21 mouse cellular contexts compared by ENCODE assay signal in genomic region chr12:113023082-113023481, GRCm38 (mm10). TPM values are rescaled to one million over a fixed set of nuclear protein-coding genes. Genes with fewer than 3 reads are reported as not detected.
DNase-seq lines count a peak whose midpoint lies in the region; ATAC-seq and TF ChIP-seq lines count a peak whose summit lies in the region.
"Had no signal": no experiment of that assay in that cellular context is flagged by ENCODE, and none has a peak within 500 bp of the region (broad histone marks: within the 10 kb centered on the region; RNA-seq: fewer than 3 reads in every experiment).

No protein-coding gene starts in this region.

- H3K4me2 ChIP-seq in hindbrain, embryonic 12.5 days (replicated peaks) = no peak overlapping the region
- no peak overlapping the region for H3K4me2 ChIP-seq in hindbrain, embryonic 13.5 days
- H3K4me2 ChIP-seq: hindbrain, embryonic 15.5 days; lung, embryonic 14.5 days had no signal

- peak overlapping the region; percentile 8; the same call in 1 of the 2 replicates for H3K27ac ChIP-seq in MEL (ENCODE audit: control insufficient read depth, low read depth, low read length)
- H3K27ac ChIP-seq in embryonic fibroblast, embryonic 13.5 days (ENCODE audit: insufficient read depth, low read length) = 0 out of 2 replicates have a peak overlapping the region, but pooled peaks have one; percentile 8
- H3K27ac ChIP-seq in hindbrain, embryonic 12.5 days = no peak overlapping the region
- no peak overlapping the region for H3K27ac ChIP-seq in hindbrain, embryonic 13.5 days
- H3K27ac ChIP-seq: embryonic facial prominence, embryonic 10.5 days; hindbrain, embryonic 15.5 days had no signal

- TF ChIP-seq CTCF in MEL (IDR thresholded peaks at IDR 0.05 in 2 of 3, conservative IDR thresholded peaks at IDR 0.05 in 1 of 3; ENCODE audit: control insufficient read depth in 1 of 3, insufficient read depth in 1 of 3, low read depth in 2 of 3, low read length in 3 of 3, poor library complexity in 1 of 3, severe bottlenecking in 1 of 3) = no peak
- no peak for TF ChIP-seq CTCF in embryonic fibroblast, embryonic 13.5 days (IDR thresholded peaks at IDR 0.05; ENCODE audit: borderline replicate concordance, insufficient read depth, low read length)

- peaks cover 0 to 9% of the 10 kb centered on the region in 2 experiments; a peak in 2 of 4 replicates for H3K4me1 ChIP-seq in MEL (ENCODE audit: control insufficient read depth in 1 of 2, insufficient read depth in 2 of 2, low read length in 2 of 2)
- H3K4me1 ChIP-seq in embryonic fibroblast, embryonic 13.5 days (ENCODE audit: control insufficient read depth, insufficient read depth, low read length) = peaks cover 11% of the 10 kb centered on the region
- H3K4me1 ChIP-seq in hindbrain, embryonic 12.5 days = peaks cover 11% of the 10 kb centered on the region
- H3K4me1 ChIP-seq in hindbrain, embryonic 13.5 days (replicated peaks) = peaks cover 23% of the 10 kb centered on the region

- no peak for ATAC-seq in hindbrain, embryonic 12.5 days (ENCODE audit: low FRiP score)
- ATAC-seq in hindbrain, embryonic 13.5 days (ENCODE audit: low FRiP score) = no peak
- ATAC-seq: forebrain, postnatal 0 days; intestine, postnatal 0 days had no signal

- no peaks in the 10 kb centered on the region for H3K27me3 ChIP-seq in MEL (ENCODE audit: control insufficient read depth in 1 of 2, insufficient read depth in 2 of 2, low read length in 2 of 2)
- H3K27me3 ChIP-seq in splenic B cell, adult 2 months (ENCODE audit: control insufficient read depth, insufficient read depth, low read length, poor library complexity, severe bottlenecking) = no peaks in the 10 kb centered on the region
- no peaks in the 10 kb centered on the region for H3K27me3 ChIP-seq in hindbrain, embryonic 12.5 days
- no peaks in the 10 kb centered on the region for H3K27me3 ChIP-seq in hindbrain, embryonic 13.5 days
- H3K27me3 ChIP-seq: hindbrain, embryonic 15.5 days had no signal

- H3K36me3 ChIP-seq in MEL (ENCODE audit: control insufficient read depth in 1 of 2, insufficient read depth in 2 of 2, low read length in 2 of 2) = peaks cover 0 to 3% of the 10 kb centered on the region in 2 experiments; a peak in 3 of 4 replicates
- no peaks in the 10 kb centered on the region for H3K36me3 ChIP-seq in splenic B cell, adult 2 months (ENCODE audit: control insufficient read depth, insufficient read depth, low read length, poor library complexity, severe bottlenecking)
- peaks cover 29% of the 10 kb centered on the region for H3K36me3 ChIP-seq in hindbrain, embryonic 12.5 days
- peaks cover 40% of the 10 kb centered on the region for H3K36me3 ChIP-seq in hindbrain, embryonic 13.5 days

- no peaks in the 10 kb centered on the region for H3K9me3 ChIP-seq in MEL (replicated peaks; ENCODE audit: insufficient read depth, low read length)
- no peaks in the 10 kb centered on the region for H3K9me3 ChIP-seq in hindbrain, embryonic 12.5 days (replicated peaks)
- no peaks in the 10 kb centered on the region for H3K9me3 ChIP-seq in hindbrain, embryonic 13.5 days
- H3K9me3 ChIP-seq: embryonic facial prominence, embryonic 10.5 days; hindbrain, embryonic 15.5 days had no signal

- DNase-seq in adrenal gland, postnatal 36 days = peak; percentile 28 to 34
- no peak for DNase-seq in adrenal gland, postnatal 4 days (ENCODE audit: low spot score in 2 of 2)
- peak; percentile 88 for DNase-seq in MEL (ENCODE audit: low read depth, low spot score)
- peak; percentile 22 for DNase-seq in splenic B cell, adult 2 months (ENCODE audit: low read depth, low spot score)
- DNase-seq in urinary bladder, postnatal 10 days (ENCODE audit: low spot score) = no peak
- DNase-seq: cerebellum, adult 11 months; cerebellum, postnatal 25 days; forebrain, postnatal 0 days; kidney, postnatal 25 days; liver; lung, embryonic 14.5 days; thymus, adult 18-20 months had no signal

- no peak overlapping the region for H3K9ac ChIP-seq in MEL (ENCODE audit: control insufficient read depth, low read depth, low read length, poor library complexity, severe bottlenecking)
- no peak overlapping the region for H3K9ac ChIP-seq in hindbrain, embryonic 12.5 days
- no peak overlapping the region for H3K9ac ChIP-seq in hindbrain, embryonic 13.5 days
- H3K9ac ChIP-seq: forebrain, postnatal 0 days; hindbrain, embryonic 15.5 days; lung, embryonic 14.5 days had no signal

- TF ChIP-seq POLR2A in MEL (IDR thresholded peaks at IDR 0.05; ENCODE audit: control insufficient read depth in 1 of 2, insufficient read depth in 1 of 2, low read depth in 1 of 2, low read length in 2 of 2, poor library complexity in 1 of 2) = 0 out of 4 replicates have a peak, but pooled peaks of 1 of the 2 experiments have one; percentile 3
- no peak for TF ChIP-seq POLR2A in embryonic fibroblast, embryonic 13.5 days (IDR thresholded peaks at IDR 0.05; ENCODE audit: low read depth, low read length)

- no peak overlapping the region for H3K4me3 ChIP-seq in MEL (ENCODE audit: control insufficient read depth in 1 of 2, insufficient read depth in 1 of 2, low read depth in 2 of 2, low read length in 2 of 2)
- H3K4me3 ChIP-seq in embryonic fibroblast, embryonic 13.5 days (ENCODE audit: insufficient read depth, low read length) = no peak overlapping the region
- H3K4me3 ChIP-seq in hindbrain, embryonic 12.5 days = no peak overlapping the region
- no peak overlapping the region for H3K4me3 ChIP-seq in hindbrain, embryonic 13.5 days
- H3K4me3 ChIP-seq: embryonic facial prominence, embryonic 10.5 days; hindbrain, embryonic 15.5 days had no signal

- peak; percentile 43 to 65 for TF ChIP-seq EP300 in MEL (IDR thresholded peaks at IDR 0.05; ENCODE audit: low read depth in 1 of 2, low read length in 2 of 2)

- no peak for TF ChIP-seq RAD21 in MEL (IDR thresholded peaks at IDR 0.05; ENCODE audit: low read depth, low read length)

- H3K79me2 ChIP-seq in MEL (ENCODE audit: control insufficient read depth, insufficient read depth, low read length, poor library complexity) = peaks cover 5% of the 10 kb centered on the region; the same call in 1 of the 2 replicates

- WGBS in hindbrain, embryonic 12.5 days = 83% methylated on average over 4 of the region's 4 CpGs
- 87% methylated on average over 4 of the region's 4 CpGs for WGBS in hindbrain, embryonic 13.5 days

TF ChIP-seq in MEL, 35 proteins besides CTCF, POLR2A, EP300 and RAD21 (continues in another document):
- TF ChIP-seq CHD1 (IDR thresholded peaks at IDR 0.05; ENCODE audit: low read depth, low read length) = no peak
- no peak for TF ChIP-seq NELFE (IDR thresholded peaks at IDR 0.05; ENCODE audit: low read depth, low read length)
- peak; percentile 84 for TF ChIP-seq TAL1 (IDR thresholded peaks at IDR 0.05; ENCODE audit: low read length)
- peak; percentile 77 for TF ChIP-seq MAX (IDR thresholded peaks at IDR 0.05; ENCODE audit: low read length)
- TF ChIP-seq USF1 (IDR thresholded peaks at IDR 0.05; ENCODE audit: low read depth, low read length) = peak; percentile 72
- TF ChIP-seq GATA1 (IDR thresholded peaks at IDR 0.05; ENCODE audit: low read depth, low read length) = peak; percentile 59; the same call in 1 of the 2 replicates
- peak; percentile 88 for TF ChIP-seq ETS1 (IDR thresholded peaks at IDR 0.05; ENCODE audit: low read depth, low read length)
- peak; percentile 86; the same call in 1 of the 2 replicates for TF ChIP-seq JUND (IDR thresholded peaks at IDR 0.05; ENCODE audit: low read depth, low read length)

RNA-seq across cellular contexts. Expression of gene Pacs2, which starts 8.8 kb away (rescaled TPM):
- 10 to 100 TPM; 39.7 to 46.3 TPM for total RNA-seq in adrenal gland, postnatal 36 days (2021)
- total RNA-seq in adrenal gland, postnatal 4 days (2021) = 10 to 100 TPM; 46.0 to 50.4 TPM
- 27.7 and 29.8 TPM in 2 replicates for total RNA-seq in MEL (2012; rRNA removed)
- 10 to 100 TPM; 62.5 to 69.7 TPM for polyA plus RNA-seq in MEL (2012; ENCODE audit: insufficient read depth in 1 of 2, insufficient read length in 2 of 2, low read depth in 1 of 2, low replicate concordance in 2 of 2, missing spikeins in 1 of 2)
- polyA plus RNA-seq in embryonic fibroblast, embryonic 13.5 days (2011; ENCODE audit: insufficient read length, low read depth, missing spikeins) = 33.4 and 44.5 TPM in 2 replicates
- 29.2 and 29.4 TPM in 2 replicates for polyA plus RNA-seq in hindbrain, embryonic 12.5 days (2016; fragmentation: Nextera tagmentation; extraction: Ambion mirVana)
- polyA plus RNA-seq in hindbrain, embryonic 13.5 days (2015; fragmentation: Nextera tagmentation; extraction: Ambion mirVana) = 24.1 and 24.7 TPM in 2 replicates

RNA-seq across cellular contexts. Expression of gene Brf1, which starts 22.6 kb away (rescaled TPM):
- 10 to 100 TPM; 42.9 to 49.6 TPM for total RNA-seq in adrenal gland, postnatal 36 days (2021)
- 10 to 100 TPM; 81.9 to 82.9 TPM for total RNA-seq in adrenal gland, postnatal 4 days (2021)
- total RNA-seq in MEL (2012; rRNA removed) = 90.6 and 105 TPM in 2 replicates
- polyA plus RNA-seq in MEL (2012; ENCODE audit: insufficient read depth in 1 of 2, insufficient read length in 2 of 2, low read depth in 1 of 2, low replicate concordance in 2 of 2, missing spikeins in 1 of 2) = 100 to 1,000 TPM in 1 of 2 experiments, not detected in 1; 159 TPM
- 25.3 and 37.2 TPM in 2 replicates for polyA plus RNA-seq in embryonic fibroblast, embryonic 13.5 days (2011; ENCODE audit: insufficient read length, low read depth, missing spikeins)
- polyA plus RNA-seq in hindbrain, embryonic 12.5 days (2016; fragmentation: Nextera tagmentation; extraction: Ambion mirVana) = 72.4 and 75.5 TPM in 2 replicates
- 58.3 and 58.6 TPM in 2 replicates for polyA plus RNA-seq in hindbrain, embryonic 13.5 days (2015; fragmentation: Nextera tagmentation; extraction: Ambion mirVana)

RNA-seq across cellular contexts. Expression of gene Btbd6, which starts 46.8 kb away (rescaled TPM):
- 10 to 100 TPM; 15.5 to 23.7 TPM for total RNA-seq in adrenal gland, postnatal 36 days (2021)
- 10 to 100 TPM; 27.1 to 29.2 TPM for total RNA-seq in adrenal gland, postnatal 4 days (2021)
- 0.88 and 1.8 TPM in 2 replicates for total RNA-seq in MEL (2012; rRNA removed)
- polyA plus RNA-seq in MEL (2012; ENCODE audit: insufficient read depth in 1 of 2, insufficient read length in 2 of 2, low read depth in 1 of 2, low replicate concordance in 2 of 2, missing spikeins in 1 of 2) = 1 to 10 TPM in 1 of 2 experiments, not detected in 1; 3.0 TPM
- polyA plus RNA-seq in embryonic fibroblast, embryonic 13.5 days (2011; ENCODE audit: insufficient read length, low read depth, missing spikeins) = 7.9 and 9.0 TPM in 2 replicates
- 34.5 and 34.8 TPM in 2 replicates for polyA plus RNA-seq in hindbrain, embryonic 12.5 days (2016; fragmentation: Nextera tagmentation; extraction: Ambion mirVana)
- 40.0 and 45.5 TPM in 2 replicates for polyA plus RNA-seq in hindbrain, embryonic 13.5 days (2015; fragmentation: Nextera tagmentation; extraction: Ambion mirVana)

RNA-seq across cellular contexts. Expression of gene Tex22, which starts 51.2 kb away (rescaled TPM):
- total RNA-seq in adrenal gland, postnatal 36 days (2021) = under 1 TPM in 1 of 2 experiments, not detected in 1; 0.46 TPM
- total RNA-seq in adrenal gland, postnatal 4 days (2021) = under 1 TPM; 0.73 TPM
- total RNA-seq in MEL (2012; rRNA removed) = 0.59 and 0.65 TPM in 2 replicates
- polyA plus RNA-seq in MEL (2012; ENCODE audit: insufficient read depth in 1 of 2, insufficient read length in 2 of 2, low read depth in 1 of 2, low replicate concordance in 2 of 2, missing spikeins in 1 of 2) = under 1 TPM in 1 of 2 experiments, not detected in 1; 0.43 TPM
- not detected in 2 replicates for polyA plus RNA-seq in embryonic fibroblast, embryonic 13.5 days (2011; ENCODE audit: insufficient read length, low read depth, missing spikeins)
- polyA plus RNA-seq in hindbrain, embryonic 12.5 days (2016; fragmentation: Nextera tagmentation; extraction: Ambion mirVana) = not detected in 2 replicates
- polyA plus RNA-seq in hindbrain, embryonic 13.5 days (2015; fragmentation: Nextera tagmentation; extraction: Ambion mirVana) = 0.40 TPM in 1 of 2 replicates, not detected in the other
- total RNA-seq: gastrocnemius, adult 8-10 months; heart, adult 8-10 months had no signal
- polyA plus RNA-seq: embryonic facial prominence, embryonic 10.5 days; forebrain, postnatal 0 days; heart, postnatal 0 days; hindbrain, embryonic 15.5 days; intestine, postnatal 0 days; lung, embryonic 14.5 days had no signal

Comparison
In these comparisons a context has a peak if more than half of its experiments do, and no peak if none do; other contexts are left out.
1. DNase-seq: peak in adrenal gland, postnatal 36 days (2 of 2), MEL (single experiment) and splenic B cell, adult 2 months (single experiment); none in adrenal gland, postnatal 4 days (0 of 2) and urinary bladder, postnatal 10 days (single experiment).
2. H3K27ac ChIP-seq: peak in MEL (single experiment) and embryonic fibroblast, embryonic 13.5 days (single experiment); none in hindbrain, embryonic 12.5 days (single experiment) and hindbrain, embryonic 13.5 days (single experiment).